Mouse (Mus musculus): ENCODE data around the gene Lpo. TPM values are rescaled to one million over a fixed set of nuclear protein-coding genes. Genes with fewer than 3 reads are reported as not detected.
"Not testable (repeated sequence)": the region's sequence is repeated elsewhere in the genome, so short reads cannot be mapped to it uniquely, and the experiment has no call there.

Lpo gene
- polyA plus RNA-seq (2014; fragmentation: Nextera tagmentation; extraction: Ambion mirVana) = not detected in 2 replicates

GRCm38 (mm10) chr11:87828239-87828900 lies at the start of gene Lpo:
Lpo (minus strand) TSS chr11:87828289.
- no peaks in the 10 kb centered on the region for H3K27me3 ChIP-seq (ENCODE audit: control insufficient read depth, insufficient read depth, low read length)
- 78% methylated on average over 10 of the region's 10 CpGs for WGBS
- H3K9me3 ChIP-seq (ENCODE audit: control insufficient read depth, low read length) = no peaks in the 10 kb centered on the region
- no peaks in the 10 kb centered on the region for H3K36me3 ChIP-seq (ENCODE audit: control insufficient read depth, insufficient read depth, low read length)
- DNase-seq (ENCODE audit: low spot score) (no peak), ATAC-seq (ENCODE audit: insufficient number of reproducible peaks, low FRiP score, low TSS enrichment, low read depth) (no peak)
- H3K4me2 ChIP-seq (ENCODE audit: low read depth, severe bottlenecking) = no peak within 1 kb of the TSS
- no peaks in the 10 kb centered on the region for H3K4me1 ChIP-seq (ENCODE audit: control insufficient read depth, insufficient read depth, low read length)
- no peak within 1 kb of the TSS for H3K4me3 ChIP-seq (ENCODE audit: low read depth, low read length)
- no peak within 1 kb of the TSS for H3K9ac ChIP-seq (ENCODE audit: low read length)
- no peak within 1 kb of the TSS for H3K27ac ChIP-seq (replicated peaks; ENCODE audit: low read depth, low read length)

- Histone ChIP-seq H3K4me2 (ENCODE audit: low read depth, severe bottlenecking) (no peak within 1 kb of the TSS), H3K4me1 (ENCODE audit: control insufficient read depth, insufficient read depth, low read length) (no peaks in the 10 kb centered on the region)
- no peak for DNase-seq (ENCODE audit: low spot score)
Observed at GRCm38 (mm10) chr11:87875436-87875835, 47.3 kb upstream of the Lpo start, which contains the start of gene Epx. Epx (minus strand) TSS chr11:87875536.

DNA sequence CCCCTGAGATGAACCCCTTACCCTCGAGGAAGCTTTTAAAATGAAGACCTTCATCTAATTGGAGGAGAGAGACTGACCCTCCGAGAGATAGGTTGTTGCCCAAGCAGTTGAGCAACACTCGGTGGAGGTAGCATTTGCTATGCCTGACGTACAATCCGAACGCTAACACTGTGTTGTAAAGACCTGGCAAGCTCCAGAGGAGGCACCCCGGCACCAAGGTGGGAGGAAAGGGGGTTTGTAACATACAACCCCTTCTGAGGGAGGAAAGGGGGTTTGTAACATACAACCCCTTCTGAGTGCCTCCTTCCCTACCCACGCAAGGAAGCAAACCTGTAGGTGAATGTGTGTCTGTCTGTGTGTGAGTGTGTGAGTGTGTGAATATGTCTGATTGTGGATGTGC lies 43.7 kb upstream of the Lpo start:
- no peaks in the 10 kb centered on the region for H3K27me3 ChIP-seq (ENCODE audit: control insufficient read depth, insufficient read depth, low read length)
- no peak overlapping the region for H3K27ac ChIP-seq (replicated peaks; ENCODE audit: low read depth, low read length)
- no peak overlapping the region for H3K4me3 ChIP-seq (ENCODE audit: low read depth, low read length)
- 47% methylated on average over 8 of the region's 8 CpGs for WGBS
- DNase-seq (ENCODE audit: low spot score) (no peak), ATAC-seq (ENCODE audit: insufficient number of reproducible peaks, low FRiP score, low TSS enrichment, low read depth) (no peak)
- no peaks in the 10 kb centered on the region for H3K36me3 ChIP-seq (ENCODE audit: control insufficient read depth, insufficient read depth, low read length)
- no peaks in the 10 kb centered on the region for H3K4me1 ChIP-seq (ENCODE audit: control insufficient read depth, insufficient read depth, low read length)
- no peak overlapping the region for H3K9ac ChIP-seq (ENCODE audit: low read length)
- no peak overlapping the region for H3K4me2 ChIP-seq (ENCODE audit: low read depth, severe bottlenecking)
- H3K9me3 ChIP-seq (ENCODE audit: control insufficient read depth, low read length) = no peaks in the 10 kb centered on the region

More at GRCm38 (mm10) chr11:87875436-87875835, 47.3 kb upstream of the Lpo start, which contains the start of gene Epx:
- no peak within 1 kb of the TSS for H3K27ac ChIP-seq (replicated peaks; ENCODE audit: low read depth, low read length)
- H3K36me3 ChIP-seq (ENCODE audit: control insufficient read depth, insufficient read depth, low read length) = no peaks in the 10 kb centered on the region
- H3K27me3 ChIP-seq (ENCODE audit: control insufficient read depth, insufficient read depth, low read length) = no peaks in the 10 kb centered on the region
- ATAC-seq (ENCODE audit: insufficient number of reproducible peaks, low FRiP score, low TSS enrichment, low read depth) = no peak
- H3K4me3 ChIP-seq (ENCODE audit: low read depth, low read length) = no peak within 1 kb of the TSS
- WGBS = 83% methylated on average over 6 of the region's 6 CpGs
- H3K9me3 ChIP-seq (ENCODE audit: control insufficient read depth, low read length) = no peaks in the 10 kb centered on the region
- H3K9ac ChIP-seq (ENCODE audit: low read length) = no peak within 1 kb of the TSS

DNA sequence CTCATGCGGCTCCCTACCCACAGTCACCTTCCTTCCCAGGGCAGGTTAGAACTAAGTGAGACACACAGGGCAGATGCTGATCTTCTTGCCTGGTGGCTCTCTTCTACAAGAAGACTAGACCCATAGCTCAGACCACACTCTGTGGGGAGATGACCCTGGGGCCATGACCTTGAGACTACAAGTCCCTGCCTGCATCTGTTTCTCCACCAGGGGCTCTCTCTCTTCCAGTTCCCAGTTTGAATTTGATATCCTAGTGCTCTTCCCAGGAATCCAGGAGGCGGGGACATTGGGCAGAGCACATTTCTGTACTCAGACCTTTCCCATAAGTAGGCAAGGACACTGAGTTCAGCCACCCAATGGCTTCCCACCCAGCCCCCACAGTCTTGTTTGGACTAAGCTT lies 42.0 kb upstream of the Lpo start:
- 77% methylated on average over 2 of the region's 2 CpGs for WGBS
- Histone ChIP-seq H3K4me2 (ENCODE audit: low read depth, severe bottlenecking) (no peak overlapping the region), H3K4me1 (ENCODE audit: control insufficient read depth, insufficient read depth, low read length) (no peaks in the 10 kb centered on the region), H3K27me3 (ENCODE audit: control insufficient read depth, insufficient read depth, low read length) (no peaks in the 10 kb centered on the region), H3K27ac (replicated peaks; ENCODE audit: low read depth, low read length) (no peak overlapping the region), H3K9ac (ENCODE audit: low read length) (no peak overlapping the region), H3K36me3 (ENCODE audit: control insufficient read depth, insufficient read depth, low read length) (no peaks in the 10 kb centered on the region), H3K4me3 (ENCODE audit: low read depth, low read length) (no peak overlapping the region), H3K9me3 (ENCODE audit: control insufficient read depth, low read length) (no peaks in the 10 kb centered on the region)
- ATAC-seq (ENCODE audit: insufficient number of reproducible peaks, low FRiP score, low TSS enrichment, low read depth) = no peak
- DNase-seq (ENCODE audit: low spot score) = no peak

DNA sequence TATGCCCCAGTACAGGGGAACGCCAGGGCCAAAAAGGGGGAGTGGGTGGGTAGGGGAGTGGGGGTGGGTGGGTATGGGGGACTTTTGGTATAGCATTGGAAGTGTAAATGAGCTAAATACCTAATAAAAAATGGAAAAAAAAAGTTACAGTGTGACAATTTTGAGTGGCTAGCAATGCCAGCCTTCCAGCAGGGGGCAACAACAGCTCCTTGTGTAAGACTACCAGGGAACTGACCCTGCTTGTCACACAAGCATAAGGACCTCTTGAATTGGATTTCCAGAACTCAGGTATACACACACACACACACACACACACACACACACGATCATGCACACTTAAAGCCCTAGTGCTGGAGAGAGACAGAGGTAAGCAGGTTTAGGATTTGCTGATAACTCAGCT lies 38.8 kb upstream of the Lpo start:
- WGBS = 81% methylated on average over 1 of the region's 2 CpGs
- not testable (repeated sequence) for H3K27me3 ChIP-seq (ENCODE audit: control insufficient read depth, insufficient read depth, low read length); ATAC-seq (ENCODE audit: insufficient number of reproducible peaks, low FRiP score, low TSS enrichment, low read depth); H3K4me3 ChIP-seq (ENCODE audit: low read depth, low read length); H3K4me1 ChIP-seq (ENCODE audit: control insufficient read depth, insufficient read depth, low read length); H3K36me3 ChIP-seq (ENCODE audit: control insufficient read depth, insufficient read depth, low read length); H3K4me2 ChIP-seq (ENCODE audit: low read depth, severe bottlenecking); H3K9ac ChIP-seq (ENCODE audit: low read length); H3K9me3 ChIP-seq (ENCODE audit: control insufficient read depth, low read length); DNase-seq (ENCODE audit: low spot score); H3K27ac ChIP-seq (replicated peaks; ENCODE audit: low read depth, low read length)

DNA sequence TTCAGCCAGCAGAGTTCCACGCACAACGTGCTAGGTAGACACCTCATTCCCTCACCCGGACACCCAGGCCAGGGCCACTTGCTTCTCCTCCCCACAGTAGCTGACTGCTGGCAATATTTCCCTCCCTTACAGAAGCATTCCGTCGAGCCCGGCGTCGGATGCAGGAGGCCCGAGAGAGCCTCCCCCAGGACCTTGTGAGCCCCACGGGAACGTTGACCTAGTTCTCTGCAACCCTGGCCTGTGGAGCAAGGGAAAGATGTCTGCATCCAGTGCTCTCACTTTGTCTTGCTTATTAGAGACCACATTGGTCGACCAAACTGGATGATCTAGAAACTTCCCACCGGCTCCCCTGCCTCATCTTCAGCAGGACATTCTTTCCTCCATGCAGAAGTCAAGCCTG lies 34.7 kb upstream of the Lpo start:
- Histone ChIP-seq H3K36me3 (ENCODE audit: control insufficient read depth, insufficient read depth, low read length) (no peaks in the 10 kb centered on the region), H3K4me1 (ENCODE audit: control insufficient read depth, insufficient read depth, low read length) (no peaks in the 10 kb centered on the region), H3K4me2 (ENCODE audit: low read depth, severe bottlenecking) (no peak overlapping the region), H3K9ac (ENCODE audit: low read length) (no peak overlapping the region), H3K4me3 (ENCODE audit: low read depth, low read length) (no peak overlapping the region), H3K9me3 (ENCODE audit: control insufficient read depth, low read length) (no peaks in the 10 kb centered on the region), H3K27me3 (ENCODE audit: control insufficient read depth, insufficient read depth, low read length) (no peaks in the 10 kb centered on the region), H3K27ac (replicated peaks; ENCODE audit: low read depth, low read length) (no peak overlapping the region)
- WGBS = 96% methylated on average over 13 of the region's 13 CpGs
- ATAC-seq (ENCODE audit: insufficient number of reproducible peaks, low FRiP score, low TSS enrichment, low read depth) (no peak), DNase-seq (ENCODE audit: low spot score) (no peak)

DNA sequence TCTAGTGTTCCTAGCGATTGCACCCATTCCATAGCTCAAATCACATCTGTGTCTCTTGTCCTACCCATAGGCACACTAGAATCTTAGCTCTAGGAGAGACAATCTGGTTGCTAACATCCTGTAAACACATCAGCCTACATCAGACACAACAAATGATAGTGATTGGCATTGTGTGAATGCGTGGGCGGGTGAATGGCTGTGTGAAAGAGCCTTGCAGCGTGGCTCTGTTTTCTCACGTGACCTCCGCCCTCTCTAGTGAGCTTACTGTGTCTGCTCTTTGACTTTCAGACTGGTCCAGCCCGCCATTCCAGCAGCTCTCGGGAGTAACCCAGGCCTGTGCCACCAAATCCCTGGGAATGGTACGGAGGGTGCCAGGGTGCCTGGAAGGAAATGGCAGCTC lies 32.3 kb upstream of the Lpo start:
- no peak for DNase-seq (ENCODE audit: low spot score)
- H3K4me1 ChIP-seq (ENCODE audit: control insufficient read depth, insufficient read depth, low read length) = no peaks in the 10 kb centered on the region
- no peak for ATAC-seq (ENCODE audit: insufficient number of reproducible peaks, low FRiP score, low TSS enrichment, low read depth)
- H3K9me3 ChIP-seq (ENCODE audit: control insufficient read depth, low read length) = no peaks in the 10 kb centered on the region
- no peaks in the 10 kb centered on the region for H3K36me3 ChIP-seq (ENCODE audit: control insufficient read depth, insufficient read depth, low read length)
- no peak overlapping the region for H3K4me3 ChIP-seq (ENCODE audit: low read depth, low read length)
- H3K4me2 ChIP-seq (ENCODE audit: low read depth, severe bottlenecking) = no peak overlapping the region
- 86% methylated on average over 9 of the region's 9 CpGs for WGBS
- no peaks in the 10 kb centered on the region for H3K27me3 ChIP-seq (ENCODE audit: control insufficient read depth, insufficient read depth, low read length)
- H3K27ac ChIP-seq (replicated peaks; ENCODE audit: low read depth, low read length) = no peak overlapping the region
- H3K9ac ChIP-seq (ENCODE audit: low read length) = peak overlapping the region; percentile 3; the same call in 1 of the 2 replicates

DNA sequence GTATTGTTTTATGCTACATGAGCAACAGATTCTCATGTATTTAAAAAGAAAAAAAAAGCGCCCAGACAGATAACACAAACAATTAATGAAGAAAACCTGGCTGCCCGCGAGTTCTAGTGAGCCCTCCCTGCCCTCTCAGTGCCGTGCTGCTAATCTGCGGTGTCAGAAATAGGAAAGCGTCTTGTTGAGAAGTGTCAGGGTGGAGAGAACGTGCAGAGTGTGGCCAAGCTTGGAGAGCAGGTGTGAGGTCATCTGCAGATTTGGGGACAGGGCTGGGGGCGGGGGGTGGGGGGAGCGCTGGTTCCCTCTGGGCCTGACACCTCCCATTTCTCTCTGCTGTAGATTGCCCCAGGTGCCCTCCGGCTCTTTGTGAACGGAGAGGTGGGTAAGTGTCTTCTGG lies 31.2 kb upstream of the Lpo start:
- H3K4me1 ChIP-seq (ENCODE audit: control insufficient read depth, insufficient read depth, low read length) = no peaks in the 10 kb centered on the region
- H3K9me3 ChIP-seq (ENCODE audit: control insufficient read depth, low read length) = no peaks in the 10 kb centered on the region
- H3K36me3 ChIP-seq (ENCODE audit: control insufficient read depth, insufficient read depth, low read length) = no peaks in the 10 kb centered on the region
- no peak overlapping the region for H3K27ac ChIP-seq (replicated peaks; ENCODE audit: low read depth, low read length)
- DNase-seq (ENCODE audit: low spot score) (no peak), ATAC-seq (ENCODE audit: insufficient number of reproducible peaks, low FRiP score, low TSS enrichment, low read depth) (no peak)
- H3K4me3 ChIP-seq (ENCODE audit: low read depth, low read length) = no peak overlapping the region
- WGBS = 87% methylated on average over 11 of the region's 11 CpGs
- no peaks in the 10 kb centered on the region for H3K27me3 ChIP-seq (ENCODE audit: control insufficient read depth, insufficient read depth, low read length)
- H3K4me2 ChIP-seq (ENCODE audit: low read depth, severe bottlenecking) = no peak overlapping the region
- H3K9ac ChIP-seq (ENCODE audit: low read length) = no peak overlapping the region

- Histone ChIP-seq H3K4me1 (ENCODE audit: control insufficient read depth, insufficient read depth, low read length) (peaks cover 4% of the 10 kb centered on the region; the same call in 1 of the 2 replicates), H3K9ac (ENCODE audit: low read length) (no peak overlapping the region), H3K9me3 (ENCODE audit: control insufficient read depth, low read length) (no peaks in the 10 kb centered on the region), H3K36me3 (ENCODE audit: control insufficient read depth, insufficient read depth, low read length) (no peaks in the 10 kb centered on the region), H3K27me3 (ENCODE audit: control insufficient read depth, insufficient read depth, low read length) (no peaks in the 10 kb centered on the region), H3K4me2 (ENCODE audit: low read depth, severe bottlenecking) (no peak overlapping the region), H3K27ac (replicated peaks; ENCODE audit: low read depth, low read length) (no peak overlapping the region), H3K4me3 (ENCODE audit: low read depth, low read length) (no peak overlapping the region)
- WGBS = 91% methylated on average over 7 of the region's 7 CpGs
- ATAC-seq (ENCODE audit: insufficient number of reproducible peaks, low FRiP score, low TSS enrichment, low read depth) (no peak), DNase-seq (ENCODE audit: low spot score) (no peak)
Observed at GRCm38 (mm10) chr11:87854550-87854949, 26.5 kb upstream of the Lpo start.

Measured in limb, embryonic 11.5 days (tissue).